Mouse (Mus musculus) v-Abl transformed pro-B cells (cell line): ENCODE data around the gene Kcnk10.

Experiments
- in situ Hi-C, 2 experiments: fragments of 400-800 bp; cut with MboI; formaldehyde crosslinking; loops; one replicate each; pipeline ENCODE4 v1.15.1; 2025; ENCODE audit not compliant: unreplicated experiment in 2 of 2

Gene Kcnk10

DNA sequence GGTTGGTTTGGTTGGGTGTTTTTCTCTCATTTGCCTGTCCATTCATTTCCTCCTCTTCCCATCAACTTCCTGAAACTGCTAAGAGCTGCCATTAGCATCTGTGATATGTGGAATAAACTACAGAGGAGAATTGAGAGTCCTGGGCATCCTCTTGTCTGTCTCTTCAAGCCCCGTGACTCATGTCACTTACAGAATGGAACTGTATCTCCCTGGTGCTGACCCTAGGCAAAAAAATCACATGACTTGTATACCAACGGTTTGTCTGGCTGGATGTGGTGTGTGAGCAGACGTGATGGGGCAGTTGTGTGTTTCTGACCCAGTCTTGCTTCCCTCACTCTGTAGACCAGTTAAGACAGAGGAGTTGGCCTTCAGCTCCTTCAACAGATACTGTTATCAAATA lies 134.4 kb downstream of the Kcnk10 start:
- in situ Hi-C loops = no loop called here

DNA sequence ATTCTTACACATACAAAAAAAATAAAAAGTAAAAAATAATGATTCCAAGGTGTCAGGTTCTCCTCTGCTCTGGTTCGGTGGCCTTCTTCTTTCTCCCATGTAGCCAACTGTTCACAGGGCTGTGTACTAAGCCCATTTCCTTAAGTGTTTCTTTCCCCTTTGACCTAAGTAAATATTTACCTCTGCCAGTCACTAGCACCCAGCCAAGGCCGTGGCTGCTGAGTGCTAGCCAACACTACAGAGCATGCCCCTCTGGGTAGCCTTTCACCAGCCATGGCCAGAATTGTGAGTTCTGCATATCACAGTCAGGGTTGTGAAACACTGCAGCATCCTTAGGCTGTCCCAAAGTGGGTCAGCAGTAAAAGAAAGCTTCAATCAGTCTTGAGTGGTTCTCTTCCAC lies 140.0 kb downstream of the Kcnk10 start:
- in situ Hi-C loops = no loop called here

DNA sequence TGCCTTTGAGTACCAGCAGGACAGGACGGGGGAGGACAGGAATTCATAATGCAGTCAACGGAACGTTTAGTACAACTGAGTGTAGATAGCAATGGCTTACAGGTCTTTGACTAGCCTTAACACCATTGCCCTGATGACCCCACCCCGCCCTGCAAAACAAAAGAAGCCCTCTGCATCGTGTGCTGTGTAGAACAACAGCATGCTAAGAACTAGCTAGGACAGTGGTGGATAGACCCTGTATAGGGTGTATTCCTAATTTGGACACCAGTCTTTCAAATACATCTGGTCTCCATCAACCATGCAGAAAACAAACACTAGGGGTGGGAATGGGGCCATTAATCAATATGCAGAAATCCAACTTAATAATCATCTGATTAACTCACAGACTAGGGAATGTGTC lies 147.4 kb downstream of the Kcnk10 start:
- in situ Hi-C loops = no loop called here

DNA sequence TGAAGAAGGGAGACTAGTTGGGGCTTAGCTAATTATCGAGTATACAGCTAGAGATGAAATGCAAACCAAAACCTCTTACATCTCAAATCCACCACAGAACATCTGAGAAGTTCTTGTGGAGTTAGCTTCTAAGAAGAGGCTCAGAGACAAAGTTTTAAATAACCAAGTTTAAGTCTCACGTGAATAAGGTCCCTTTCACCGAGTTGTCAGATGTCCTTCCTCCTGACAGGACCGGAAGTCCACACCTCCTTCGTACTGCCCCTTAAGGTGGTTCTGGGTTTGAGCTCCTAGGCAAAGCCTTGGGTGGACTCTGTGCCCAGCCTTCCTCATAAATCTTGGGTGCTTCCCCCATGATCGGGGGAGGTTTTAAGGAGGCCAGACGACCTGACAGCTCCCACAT lies 156.8 kb downstream of the Kcnk10 start:
- in situ Hi-C loops = no loop called here

DNA sequence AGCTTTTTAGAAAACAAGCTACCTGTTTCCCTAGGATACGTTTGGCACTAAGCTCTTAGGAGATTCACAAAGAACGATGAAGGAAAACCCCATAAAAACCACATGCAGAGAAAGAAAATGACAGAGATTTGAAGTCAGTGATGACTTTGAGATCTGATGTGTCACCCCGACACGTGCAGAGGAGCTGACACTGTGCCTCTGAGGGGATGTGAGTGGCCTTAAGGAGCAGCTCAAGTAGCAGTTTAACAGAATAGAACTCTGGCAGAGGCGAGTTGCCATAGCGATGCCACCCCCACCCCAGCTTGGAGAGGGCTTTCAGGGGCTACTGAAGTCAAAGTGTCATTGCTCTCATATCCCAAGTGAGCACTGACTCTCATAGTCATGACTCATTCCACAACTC lies 158.3 kb downstream of the Kcnk10 start:
- in situ Hi-C loops = no loop called here

DNA sequence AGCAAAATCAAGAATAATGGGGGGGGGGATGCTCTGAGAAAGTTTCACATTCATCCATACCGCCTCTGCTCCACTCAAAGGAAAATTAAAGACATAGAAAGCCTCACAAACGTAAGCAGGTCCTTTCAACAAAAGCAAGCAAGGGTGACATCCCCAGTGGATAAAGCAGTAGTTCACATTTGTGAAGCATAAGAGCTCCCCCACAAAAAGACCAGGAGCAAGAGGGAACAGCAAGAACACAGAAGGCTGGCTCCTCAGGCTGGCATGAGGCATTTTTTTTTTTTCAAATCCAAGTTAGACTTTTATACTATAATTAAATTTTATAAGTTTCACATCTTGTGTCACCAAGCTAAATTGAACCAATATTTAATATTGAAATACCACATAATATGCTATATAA lies 168.5 kb downstream of the Kcnk10 start:
- in situ Hi-C loops = no loop called here

DNA sequence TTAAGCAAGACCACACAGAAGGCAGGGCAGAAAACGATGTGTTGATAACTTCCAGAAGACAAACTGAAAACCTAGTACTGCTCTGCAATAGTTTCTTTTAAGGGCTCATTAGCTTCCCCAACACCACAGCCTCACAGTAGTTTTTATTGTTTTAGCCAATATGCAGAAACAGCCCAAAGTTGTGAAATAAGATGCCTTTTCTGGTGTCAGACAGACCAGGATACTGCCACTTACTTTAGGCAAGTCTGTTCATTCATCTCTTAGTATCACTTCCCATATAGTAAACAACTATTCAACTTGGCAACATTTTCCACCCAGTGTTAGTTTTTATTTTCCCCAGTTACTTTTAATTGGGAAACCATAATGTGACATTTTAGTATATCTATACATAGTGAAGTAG lies 171.5 kb downstream of the Kcnk10 start:
- in situ Hi-C loops = no loop called here

DNA sequence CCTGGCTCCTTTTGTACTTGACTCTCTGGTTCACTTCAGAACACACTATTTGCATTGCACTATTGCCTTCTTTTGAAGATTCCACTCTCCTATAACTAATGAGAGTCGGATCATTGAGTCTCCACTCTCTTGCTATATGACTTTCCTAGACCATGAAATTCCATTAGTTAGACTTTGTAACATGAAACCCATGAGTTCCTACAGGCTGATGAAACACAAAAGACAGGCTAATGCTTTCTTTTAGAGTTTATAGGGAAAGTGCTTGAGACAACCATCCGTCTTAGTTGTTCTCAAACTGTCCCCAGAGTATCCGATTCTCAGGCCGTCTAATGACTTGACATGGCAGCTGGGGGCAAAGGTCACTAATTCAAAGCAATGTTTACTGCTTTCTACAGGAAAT lies 172.0 kb downstream of the Kcnk10 start:
- in situ Hi-C loops = no loop called here

DNA sequence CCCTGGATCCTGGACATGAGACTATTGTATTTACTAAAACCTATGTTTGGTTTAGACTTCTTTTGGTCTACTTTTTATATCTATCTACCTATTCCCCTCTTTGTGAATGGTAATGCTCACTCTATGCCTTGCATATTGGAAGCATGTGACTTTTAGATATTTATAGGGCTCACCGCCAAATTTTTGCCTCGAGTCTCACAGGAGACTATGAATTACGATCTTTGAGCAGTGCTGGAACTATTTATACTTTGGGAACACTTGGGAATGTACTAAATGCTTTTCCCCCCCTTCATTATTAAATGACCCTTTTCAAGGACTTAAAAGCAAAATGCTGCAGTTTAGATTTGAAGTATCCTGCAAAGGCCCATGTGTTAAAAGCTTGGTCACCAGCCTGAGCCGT lies 181.5 kb downstream of the Kcnk10 start:
- in situ Hi-C loops = no loop called here

DNA sequence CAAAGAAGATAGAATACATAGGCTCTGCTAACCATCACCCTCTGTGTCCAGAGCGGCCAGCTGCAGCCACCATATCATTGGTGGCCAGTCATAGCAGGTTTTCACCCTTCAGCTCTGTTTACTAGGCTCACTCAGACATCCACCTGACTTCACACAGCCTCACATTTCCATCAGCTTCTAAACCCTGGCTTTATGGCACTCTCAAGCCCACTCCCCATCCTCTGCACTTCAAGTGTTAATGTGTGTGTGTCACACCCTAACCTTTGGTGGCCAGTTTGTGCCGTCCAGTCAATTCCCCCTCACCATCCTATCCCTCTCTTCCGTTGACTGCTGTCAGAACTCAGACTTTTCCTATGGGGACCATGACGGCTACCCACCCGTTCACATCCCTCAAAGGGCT lies 184.0 kb downstream of the Kcnk10 start:
- in situ Hi-C loops = no loop called here

DNA sequence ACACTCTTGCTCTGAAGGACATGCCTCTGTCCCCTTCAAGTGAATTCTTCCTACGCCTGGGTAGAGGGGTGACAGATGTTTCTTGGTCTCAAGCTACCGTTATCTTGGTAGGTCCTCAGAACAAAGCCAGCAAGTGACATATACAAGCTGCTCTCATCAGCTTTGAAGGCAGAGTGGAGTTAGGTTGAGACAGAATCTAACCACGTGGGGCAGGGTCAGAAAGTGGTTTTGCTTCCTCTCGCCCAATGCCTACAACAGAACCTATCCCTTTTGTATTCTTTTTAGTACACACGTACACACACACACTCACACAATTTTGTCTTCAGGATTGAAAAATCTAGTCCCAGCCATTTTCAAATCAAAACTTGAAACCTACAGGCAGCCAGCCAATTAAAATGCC lies 186.8 kb downstream of the Kcnk10 start:
- in situ Hi-C loops = no loop called here

DNA sequence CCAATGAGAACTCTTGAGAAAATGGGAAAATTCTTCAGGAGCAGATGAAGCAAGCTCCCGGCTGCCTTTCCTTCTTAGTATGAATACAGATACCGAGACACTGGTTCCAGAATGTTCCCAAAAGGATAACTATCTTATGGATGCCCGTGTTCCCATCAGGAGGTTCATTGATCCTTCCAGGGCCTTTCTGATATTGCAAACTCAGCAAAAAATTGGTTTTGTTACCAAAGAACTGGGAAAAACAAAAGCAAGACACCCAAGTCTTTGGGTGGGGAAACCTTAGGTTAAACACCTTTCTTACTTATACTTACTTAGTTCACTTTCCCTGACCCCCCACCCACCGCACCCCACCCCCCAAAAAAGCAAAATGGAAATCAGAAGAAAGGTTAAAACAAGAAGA lies 188.5 kb downstream of the Kcnk10 start:
- in situ Hi-C loops = no loop called here
